10 mouse cellular contexts compared by ENCODE assay signal in genomic region chr1:73958210-73958983, GRCm38 (mm10).
DNase-seq lines count a peak whose midpoint lies in the region; ATAC-seq lines count a peak whose summit lies in the region.
"Had no signal": no experiment of that assay in that cellular context is flagged by ENCODE, and none has a peak within 500 bp of the region (broad histone marks: within the 10 kb centered on the region; RNA-seq: fewer than 3 reads in every experiment).

No protein-coding gene starts in this region.

- H3K4me3 ChIP-seq in brown adipose tissue, adult 24 weeks (ENCODE audit: insufficient read depth, low read depth, low read length) = no peak overlapping the region
- no peak overlapping the region for H3K4me3 ChIP-seq in heart, embryonic 12.5 days
- H3K4me3 ChIP-seq in forebrain, embryonic 11.5 days (ENCODE audit: low read depth, low read length) = no peak overlapping the region
- H3K4me3 ChIP-seq: forebrain, embryonic 10.5 days had no signal

- no peak for ATAC-seq in heart, embryonic 12.5 days (ENCODE audit: insufficient number of reproducible peaks, low FRiP score)
- ATAC-seq in forebrain, embryonic 11.5 days (replicated peaks; ENCODE audit: low FRiP score) = no peak
- ATAC-seq in erythroid progenitor cell, adult 5-6 weeks (replicated peaks; ENCODE audit: low FRiP score, poor library complexity, severe bottlenecking) = no peak

- peak; percentile 52 for DNase-seq in adrenal gland, postnatal 14 days
- DNase-seq in adrenal gland, adult 18-20 months (ENCODE audit: low spot score in 2 of 2) = no peak
- DNase-seq in lung, postnatal 10 days = peak; percentile 83
- DNase-seq in forebrain, embryonic 11.5 days (ENCODE audit: low spot score) = no peak
- DNase-seq in T-cell, adult 2 months (ENCODE audit: low spot score) = no peak
- DNase-seq: cerebellum, postnatal 14 days had no signal

- peaks cover 46% of the 10 kb centered on the region for H3K4me1 ChIP-seq in brown adipose tissue, adult 24 weeks (ENCODE audit: control insufficient read depth, insufficient read depth, insufficient read length, low read length)
- H3K4me1 ChIP-seq in heart, embryonic 12.5 days (replicated peaks) = peaks cover 97% of the 10 kb centered on the region
- H3K4me1 ChIP-seq in forebrain, embryonic 11.5 days (replicated peaks; ENCODE audit: control insufficient read depth, insufficient read depth, low read length) = peaks cover 4% of the 10 kb centered on the region; the same call in 1 of the 2 replicates

- H3K27me3 ChIP-seq in heart, embryonic 12.5 days (replicated peaks) = no peaks in the 10 kb centered on the region
- no peaks in the 10 kb centered on the region for H3K27me3 ChIP-seq in forebrain, embryonic 11.5 days (ENCODE audit: control insufficient read depth, insufficient read depth, low read length)

- H3K27ac ChIP-seq in brown adipose tissue, adult 24 weeks (replicated peaks; ENCODE audit: low read depth, low read length) = peak overlapping the region; percentile 28; the same call in 1 of the 2 replicates
- peak overlapping the region; percentile 92 for H3K27ac ChIP-seq in heart, embryonic 12.5 days (ENCODE audit: poor library complexity, severe bottlenecking)
- H3K27ac ChIP-seq in forebrain, embryonic 11.5 days (ENCODE audit: low read depth, low read length) = no peak overlapping the region
- H3K27ac ChIP-seq: forebrain, embryonic 10.5 days had no signal

- WGBS in heart, embryonic 12.5 days = 39% methylated on average over 9 of the region's 9 CpGs
- WGBS in forebrain, embryonic 11.5 days = 39% methylated on average over 9 of the region's 9 CpGs

- peak overlapping the region; percentile 85 for H3K4me2 ChIP-seq in heart, embryonic 12.5 days
- H3K4me2 ChIP-seq in forebrain, embryonic 11.5 days (ENCODE audit: low read depth, low read length, severe bottlenecking) = no peak overlapping the region

- H3K9ac ChIP-seq in heart, embryonic 12.5 days = peak overlapping the region; percentile 14
- no peak overlapping the region for H3K9ac ChIP-seq in forebrain, embryonic 11.5 days (ENCODE audit: low read length)

- peaks cover 30% of the 10 kb centered on the region for H3K36me3 ChIP-seq in heart, embryonic 12.5 days
- no peaks in the 10 kb centered on the region for H3K36me3 ChIP-seq in forebrain, embryonic 11.5 days (ENCODE audit: control insufficient read depth, insufficient read depth, low read length)

- H3K9me3 ChIP-seq in heart, embryonic 12.5 days (replicated peaks) = no peaks in the 10 kb centered on the region
- H3K9me3 ChIP-seq in forebrain, embryonic 11.5 days (ENCODE audit: control insufficient read depth, low read length) = no peaks in the 10 kb centered on the region
- H3K9me3 ChIP-seq: forebrain, embryonic 10.5 days had no signal

Comparison
In these comparisons a context has a peak if more than half of its experiments do, and no peak if none do; other contexts are left out.
1. DNase-seq: peak in adrenal gland, postnatal 14 days (single experiment) and lung, postnatal 10 days (single experiment); none in adrenal gland, adult 18-20 months (0 of 2), forebrain, embryonic 11.5 days (single experiment) and T-cell, adult 2 months (single experiment).